Mouse (Mus musculus) leukemia stem cell, adult 10-12 weeks (primary cell): ENCODE measurements around the gene Mblac1. TPM values are rescaled to one million over a fixed set of nuclear protein-coding genes. Genes with fewer than 3 reads are reported as not detected.

Source experiments
- polyA plus RNA-seq: library from polyadenylated mRNA; stranded (reverse); fragments of >175 nt; gene quantifications from 2 replicates; pipeline ENCODE4 v1.2.3, GENCODE M21; 2012; ENCODE audit warnings: low replicate concordance

The Mblac1 gene
- polyA plus RNA-seq = 4.0 and 4.9 TPM in 2 replicates

GRCm38 (mm10) chr5:138193771-138194727, at the start of gene Mblac1:
Gene Mblac1, plus strand, starts transcription at chr5:138194314.

DNA sequence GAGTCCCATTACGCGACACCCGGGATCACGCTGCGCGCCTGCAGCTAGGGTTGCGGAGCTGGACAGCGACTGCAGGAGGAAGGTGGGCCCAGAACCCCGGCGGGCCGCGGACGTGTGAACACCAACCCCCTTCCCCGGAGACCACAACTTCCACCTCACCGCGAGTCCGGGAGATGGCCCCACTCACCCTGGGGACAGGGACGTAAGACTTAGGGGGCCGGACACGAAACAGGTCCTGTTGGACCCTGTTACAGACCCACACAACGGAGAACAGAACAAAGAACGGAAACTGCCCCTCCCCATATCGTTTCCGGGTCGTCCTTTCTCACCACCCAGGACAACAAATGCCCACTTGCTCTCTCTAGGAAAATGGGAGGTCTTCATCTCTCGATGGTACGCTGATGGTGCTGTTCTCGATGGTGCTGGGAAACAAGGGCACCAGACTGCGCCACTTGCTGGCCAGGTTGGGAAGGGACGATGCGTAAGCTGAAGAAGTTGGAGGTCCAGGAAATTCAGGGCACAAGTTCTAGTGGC, 38.6 kb upstream of the Mblac1 start, which contains the start of gene Zfp113:
Zfp113 (minus strand) TSS at position 302 of the 534 bp plus-strand sequence.

GRCm38 (mm10) chr5:138160842-138161665, 33.1 kb upstream of the Mblac1 start, which contains the start of gene Cops6:
Gene Cops6, plus strand, starts transcription at chr5:138161071.

DNA sequence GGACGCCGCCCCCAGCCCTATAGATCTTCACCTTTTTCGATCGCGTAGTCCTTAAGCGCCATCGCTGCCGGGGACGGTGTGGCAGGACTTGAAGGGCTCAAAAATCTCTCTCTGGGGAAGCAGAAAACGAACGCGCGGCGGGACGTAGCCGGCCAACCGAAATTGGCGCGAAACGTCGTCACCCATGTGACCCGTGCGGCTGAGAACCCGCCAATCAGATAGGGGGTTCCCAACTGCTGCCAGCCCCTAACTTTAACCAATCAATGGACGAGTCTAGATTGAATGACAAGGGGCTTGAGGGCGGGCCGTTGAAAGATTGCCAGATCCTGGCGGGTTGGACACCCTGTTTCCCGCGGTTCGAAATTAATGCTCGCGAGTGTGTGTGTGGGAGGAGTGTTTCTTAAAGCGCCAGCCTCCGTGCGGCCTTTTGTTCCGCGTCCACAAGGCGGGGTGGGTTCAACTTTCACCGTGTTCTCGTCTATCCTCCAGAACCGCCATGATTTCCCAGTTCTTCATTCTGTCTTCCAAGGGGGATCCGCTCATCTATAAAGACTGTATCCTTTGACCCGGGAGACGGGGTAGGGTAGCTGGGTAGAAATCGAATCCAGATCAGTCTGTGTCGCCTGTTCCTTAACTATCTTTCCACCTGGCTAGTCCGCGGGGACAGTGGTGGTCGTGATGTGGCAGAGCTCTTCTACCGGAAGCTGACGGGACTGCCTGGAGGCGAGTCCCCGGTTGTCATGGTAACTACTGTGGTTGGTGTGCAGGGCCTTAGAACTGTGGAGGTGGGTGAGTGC, 22.2 kb upstream of the Mblac1 start, which contains the start of the genes Ap4m1 and Mcm7:
Ap4m1 (plus strand) TSS at position 308 of the 797 bp plus-strand sequence.
Mcm7 (minus strand) TSS at position 728 of the 797 bp plus-strand sequence.

GRCm38 (mm10) chr5:138186950-138187638, 7.0 kb upstream of the Mblac1 start, which contains the start of the genes Taf6 and Cnpy4:
Gene Taf6, minus strand, starts transcription at chr5:138187451.
Gene Cnpy4, plus strand, starts transcription at chr5:138187485.

GRCm38 (mm10) chr5:138225700-138226099, 31.6 kb downstream of the Mblac1 start, which contains the start of gene Nxpe5:
Gene Nxpe5, plus strand, starts transcription at chr5:138225898.

Other genes with a start within 250 kb of the Mblac1 start
- gene Gjc3, start 231.2 kb upstream of the Mblac1 start, polyA plus RNA-seq = not detected in 2 replicates
- not detected in 2 replicates for gene Azgp1, start 212.8 kb upstream of the Mblac1 start, polyA plus RNA-seq
- gene Smok3a, start 173.1 kb upstream of the Mblac1 start, polyA plus RNA-seq = not detected in 2 replicates
- gene Smok3b, start 172.9 kb upstream of the Mblac1 start, polyA plus RNA-seq = 0.16 TPM in 1 of 2 replicates, not detected in the other
- gene Smok3c, start 141.1 kb upstream of the Mblac1 start, polyA plus RNA-seq = not detected in 2 replicates
- 0.27 and 1.0 TPM in 2 replicates for gene Zkscan1, start 109.2 kb upstream of the Mblac1 start, polyA plus RNA-seq
- 0.10 and 2.4 TPM in 2 replicates for gene Zscan21, start 77.4 kb upstream of the Mblac1 start, polyA plus RNA-seq
- 0.14 and 0.35 TPM in 2 replicates for gene Zfp113, start 38.6 kb upstream of the Mblac1 start, polyA plus RNA-seq
- 53.6 and 54.5 TPM in 2 replicates for gene Cops6, start 33.2 kb upstream of the Mblac1 start, polyA plus RNA-seq
- gene Ap4m1, start 22.3 kb upstream of the Mblac1 start, polyA plus RNA-seq = 6.8 and 39.7 TPM in 2 replicates
- 8.8 and 61.5 TPM in 2 replicates for gene Mcm7, start 21.9 kb upstream of the Mblac1 start, polyA plus RNA-seq
- 17.3 and 54.2 TPM in 2 replicates for gene Taf6, start 6.9 kb upstream of the Mblac1 start, polyA plus RNA-seq
- gene Cnpy4, start 6.8 kb upstream of the Mblac1 start, polyA plus RNA-seq = 0.21 and 0.73 TPM in 2 replicates
- gene Nxpe5, start 31.6 kb downstream of the Mblac1 start, polyA plus RNA-seq = 1.9 and 2.3 TPM in 2 replicates
- gene Lamtor4, start 61.2 kb downstream of the Mblac1 start, polyA plus RNA-seq = 29.2 and 39.5 TPM in 2 replicates
- gene BC037034, start 69.7 kb downstream of the Mblac1 start, polyA plus RNA-seq = 293 and 299 TPM in 2 replicates
- gene Gal3st4, start 78.5 kb downstream of the Mblac1 start, polyA plus RNA-seq = not detected in 2 replicates
- not detected in 2 replicates for gene Gm43720, start 85.6 kb downstream of the Mblac1 start, polyA plus RNA-seq
- 0.63 and 1.2 TPM in 2 replicates for gene Gpc2, start 85.7 kb downstream of the Mblac1 start, polyA plus RNA-seq
- 0.50 and 5.3 TPM in 2 replicates for gene Stag3, start 85.9 kb downstream of the Mblac1 start, polyA plus RNA-seq
- gene Pvrig, start 147.6 kb downstream of the Mblac1 start, polyA plus RNA-seq = 0.22 and 0.50 TPM in 2 replicates
- gene Zfp157, start 247.2 kb downstream of the Mblac1 start, polyA plus RNA-seq = 0.10 and 0.58 TPM in 2 replicates